Mouse (Mus musculus): ENCODE measurements at regions not wholly inside any gene's neighbourhood (a gene's known extent, or its start where the extent isn't known, plus 50 kb on each side); places are given as distances from the start of the nearest gene placed in this dataset.

- DNase-seq: peak; percentile 19
These were observed 185.4 kb upstream of the Mageb4 start for GRCm38 (mm10) chrX:86490309-86490708.

Measured in liver (tissue).